Mouse (Mus musculus) embryonic facial prominence, embryonic 11.5 days (tissue): ENCODE measurements around the gene Perm1. TPM values are rescaled to one million over a fixed set of nuclear protein-coding genes. Genes with fewer than 3 reads are reported as not detected.
A peak's percentile ranks its signal among the peaks of the same experiment; 100 is the strongest.

Source experiments
- ATAC-seq: fragments of 200-750 bp; cut with Nextera tagmentation; replicated peaks from 2 replicates; pipeline ENCODE4 v1.8.0; 2017; ENCODE audit warnings: low read depth; ENCODE audit not compliant: insufficient number of reproducible peaks, low FRiP score, low TSS enrichment
- DNase-seq: peaks from one replicate; pipeline ENCODE4 v3.0.0-alpha.2; 2015; ENCODE audit warnings: low spot score
- H3K27ac ChIP-seq: fragments of 300-500 bp; sonication (generic); replicated peaks from 2 replicates; pipeline ENCODE4 v1.5.1; 2014; ENCODE audit warnings: mild to moderate bottlenecking, low read depth, low read length, control low read depth
- H3K27me3 ChIP-seq: fragments of 300-500 bp; sonication (generic); 2 replicates; pipeline ENCODE4 v1.6.1; 2014; ENCODE audit warnings: mild to moderate bottlenecking, low read length, moderate library complexity, mixed read lengths; ENCODE audit not compliant: control insufficient read depth, insufficient read depth
- H3K36me3 ChIP-seq: fragments of 300-500 bp; sonication (generic); replicated peaks from 2 replicates; pipeline ENCODE4 v1.6.1; 2014; ENCODE audit warnings: low read depth, mild to moderate bottlenecking, low read length, moderate library complexity, mixed read lengths; ENCODE audit not compliant: control insufficient read depth, insufficient read depth
- H3K4me1 ChIP-seq: fragments of 300-500 bp; sonication (generic); 2 replicates; pipeline ENCODE4 v1.6.1; 2014; ENCODE audit warnings: low read length, mixed read lengths; ENCODE audit not compliant: control insufficient read depth, insufficient read depth
- H3K4me2 ChIP-seq: fragments of 300-500 bp; sonication (generic); 2 replicates; pipeline ENCODE4 v1.6.1; 2014; ENCODE audit warnings: low read depth, mild to moderate bottlenecking, control low read depth, low read length, moderate library complexity
- H3K4me3 ChIP-seq: fragments of 300-500 bp; sonication (generic); 2 replicates; pipeline ENCODE4 v1.5.1; 2014; ENCODE audit warnings: low read depth, low read length, control low read depth
- H3K9ac ChIP-seq: fragments of 300-500 bp; sonication (generic); replicated peaks from 2 replicates; pipeline ENCODE4 v1.6.1; 2014; ENCODE audit warnings: mild to moderate bottlenecking, control low read depth, low read length
- H3K9me3 ChIP-seq: fragments of 300-500 bp; sonication (generic); replicated peaks from 2 replicates; pipeline ENCODE4 v1.6.1; 2016; ENCODE audit warnings: mild to moderate bottlenecking, low read length, inconsistent platforms, mixed read lengths; ENCODE audit not compliant: control insufficient read depth
- WGBS: fragments of 180-500 bp; shearing (Covaris S2); extraction: QIAGEN DNeasy Blood & Tissue Kit; methylation state at CpG from one replicate; pipeline ENCODE4 v1.1.7; 2014; 5-methylcytosine and 5-hydroxymethylcytosine counted together
- polyA plus RNA-seq: library from polyadenylated mRNA; unstranded; fragments of >200 nt; fragmentation: Nextera tagmentation; extraction: Ambion mirVana; gene quantifications from 2 replicates; pipeline ENCODE4 v1.2.1, GENCODE M21; 2014

Gene Perm1
- polyA plus RNA-seq, 1 experiment from 2014 or later = 0.60 TPM

- ATAC-seq = no peak
- Histone ChIP-seq H3K4me2 (peak overlapping the region; percentile 71), H3K4me1 (no peaks in the 10 kb centered on the region; the same call in 1 of the 2 replicates), H3K27ac (peak overlapping the region; percentile 94), H3K4me3 (peak overlapping the region; percentile 92), H3K9ac (peak overlapping the region; percentile 82), H3K27me3 (no peaks in the 10 kb centered on the region), H3K36me3 (peaks cover 18% of the 10 kb centered on the region), H3K9me3 (no peaks in the 10 kb centered on the region)
- 25% methylated on average over 55 of the region's 60 CpGs for WGBS
- DNase-seq = peak; percentile 41
Measured at GRCm38 (mm10) chr4:156236651-156237447, 21.2 kb downstream of the Perm1 start.

- no peak for ATAC-seq
- H3K36me3 ChIP-seq = peaks cover 9% of the 10 kb centered on the region
- WGBS = 60% methylated on average over 11 of the region's 11 CpGs
Measured at GRCm38 (mm10) chr4:156249567-156249966, 33.9 kb downstream of the Perm1 start.

GRCm38 (mm10) chr4:156251081-156251480 is 35.4 kb downstream of the Perm1 start:
- Histone ChIP-seq H3K9ac (no peak overlapping the region), H3K4me3 (no peak overlapping the region), H3K4me2 (no peak overlapping the region), H3K27ac (no peak overlapping the region), H3K36me3 (peaks cover 6% of the 10 kb centered on the region), H3K27me3 (peaks cover 16% of the 10 kb centered on the region), H3K4me1 (no peaks in the 10 kb centered on the region; the same call in 1 of the 2 replicates), H3K9me3 (no peaks in the 10 kb centered on the region)
- ATAC-seq (no peak), DNase-seq (no peak)
- WGBS = 74% methylated on average over 8 of the region's 8 CpGs

More at GRCm38 (mm10) chr4:156249567-156249966, 33.9 kb downstream of the Perm1 start:
- no peaks in the 10 kb centered on the region for H3K4me1 ChIP-seq
- H3K27me3 ChIP-seq = peaks cover 4% of the 10 kb centered on the region
- no peak overlapping the region for H3K27ac ChIP-seq
- no peaks in the 10 kb centered on the region for H3K9me3 ChIP-seq
- DNase-seq = no peak
- no peak overlapping the region for H3K9ac ChIP-seq
- H3K4me2 ChIP-seq = no peak overlapping the region
- no peak overlapping the region for H3K4me3 ChIP-seq

DNA sequence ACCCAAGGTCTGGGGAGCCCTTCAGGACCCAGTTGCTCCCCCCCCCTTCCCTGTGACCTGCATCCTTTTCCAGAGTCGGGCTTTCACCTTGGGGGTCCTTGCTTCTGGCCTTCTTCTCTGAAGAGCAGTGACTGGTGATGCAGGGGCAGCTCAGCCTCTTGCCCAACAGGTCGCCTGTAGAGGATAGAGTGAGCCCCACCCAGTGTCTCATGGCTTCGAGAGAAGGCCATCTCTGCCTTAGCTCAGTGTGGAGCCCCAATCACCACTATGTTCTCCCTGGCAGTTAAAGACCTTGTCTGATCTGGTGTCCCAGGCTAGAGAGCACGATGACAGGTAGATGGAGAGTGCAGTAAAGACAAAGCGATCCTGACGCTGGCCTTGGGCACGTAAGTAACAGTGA is 36.5 kb downstream of the Perm1 start:
- no peak for ATAC-seq
- no peak overlapping the region for H3K4me2 ChIP-seq
- 30% methylated on average over 7 of the region's 7 CpGs for WGBS
- no peaks in the 10 kb centered on the region for H3K9me3 ChIP-seq
- H3K27me3 ChIP-seq = peaks cover 16% of the 10 kb centered on the region
- DNase-seq = no peak
- H3K4me3 ChIP-seq = no peak overlapping the region
- H3K4me1 ChIP-seq = no peaks in the 10 kb centered on the region; the same call in 1 of the 2 replicates
- no peak overlapping the region for H3K9ac ChIP-seq
- H3K36me3 ChIP-seq = peaks cover 3% of the 10 kb centered on the region
- no peak overlapping the region for H3K27ac ChIP-seq

DNA sequence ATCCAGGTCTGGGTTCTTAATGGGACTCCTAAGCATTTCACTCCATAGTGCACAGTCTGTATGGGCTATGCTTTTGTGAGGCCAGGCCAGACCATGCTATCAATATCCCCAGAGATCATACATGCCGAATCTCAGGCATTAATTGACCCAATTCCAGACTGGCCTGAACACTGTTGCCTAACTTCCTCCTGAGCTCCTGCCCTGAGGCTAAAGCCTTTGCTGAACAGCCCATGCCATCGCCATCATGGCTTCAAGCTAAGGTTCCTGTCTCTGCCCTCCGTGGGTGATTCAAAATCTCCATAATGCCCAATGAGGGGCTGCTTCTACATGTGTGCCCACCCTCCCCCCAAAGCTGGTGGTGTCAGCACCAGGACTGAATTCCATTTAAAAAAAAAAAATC is 37.0 kb downstream of the Perm1 start:
- peaks cover 3% of the 10 kb centered on the region; the same call in 1 of the 2 replicates for H3K36me3 ChIP-seq
- peaks cover 16% of the 10 kb centered on the region for H3K27me3 ChIP-seq
- H3K4me2 ChIP-seq = no peak overlapping the region
- ATAC-seq (no peak), DNase-seq (no peak)
- H3K27ac ChIP-seq = no peak overlapping the region
- 20% methylated on average over 3 of the region's 3 CpGs for WGBS
- H3K4me1 ChIP-seq = no peaks in the 10 kb centered on the region; the same call in 1 of the 2 replicates
- H3K9ac ChIP-seq = no peak overlapping the region
- no peaks in the 10 kb centered on the region for H3K9me3 ChIP-seq
- H3K4me3 ChIP-seq = no peak overlapping the region

DNA sequence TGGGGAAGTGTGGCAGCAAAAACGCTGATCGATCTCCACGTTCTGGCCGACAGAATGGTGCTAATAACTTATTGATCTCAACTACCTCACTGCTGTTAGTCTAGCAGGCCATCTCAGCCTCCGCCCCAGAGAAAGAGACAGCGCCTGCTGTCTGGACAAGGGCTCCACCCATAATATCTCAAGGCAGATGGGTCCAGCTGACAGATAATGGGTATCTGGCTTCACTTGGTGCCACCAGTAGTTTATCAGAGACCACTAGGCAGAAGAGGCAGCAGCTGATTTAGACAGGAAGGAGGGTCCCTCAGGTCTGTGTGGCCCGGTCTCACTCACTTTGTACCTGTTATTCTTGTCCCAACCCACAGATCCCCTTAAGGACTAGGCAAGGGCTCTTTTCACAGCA is 37.4 kb downstream of the Perm1 start:
- Histone ChIP-seq H3K9ac (no peak overlapping the region), H3K27me3 (peaks cover 16% of the 10 kb centered on the region), H3K36me3 (peaks cover 3% of the 10 kb centered on the region; the same call in 1 of the 2 replicates), H3K4me3 (no peak overlapping the region), H3K4me2 (no peak overlapping the region), H3K27ac (no peak overlapping the region), H3K9me3 (no peaks in the 10 kb centered on the region), H3K4me1 (no peaks in the 10 kb centered on the region; the same call in 1 of the 2 replicates)
- ATAC-seq (no peak), DNase-seq (no peak)
- 50% methylated on average over 7 of the region's 7 CpGs for WGBS

GRCm38 (mm10) chr4:156254361-156255077 is 38.9 kb downstream of the Perm1 start:
- no peaks in the 10 kb centered on the region for H3K9me3 ChIP-seq
- peak overlapping the region; percentile 2; the same call in 1 of the 2 replicates for H3K4me2 ChIP-seq
- H3K27me3 ChIP-seq = peaks cover 16% of the 10 kb centered on the region
- H3K4me1 ChIP-seq = no peaks in the 10 kb centered on the region; the same call in 1 of the 2 replicates
- no peak overlapping the region for H3K27ac ChIP-seq
- ATAC-seq (peak; percentile 63), DNase-seq (peak; percentile 13)
- no peak overlapping the region for H3K4me3 ChIP-seq
- no peak overlapping the region for H3K9ac ChIP-seq
- no peaks in the 10 kb centered on the region for H3K36me3 ChIP-seq
- 2% methylated on average over 30 of the region's 30 CpGs for WGBS
